Mouse (Mus musculus) myocyte (in vitro differentiated cells): ENCODE measurements around the gene H2-Q10.

Experiments
- CEBPB ChIP-seq: IDR thresholded peaks from 2 replicates; pipeline ENCODE4 v1.6.1; 2011; ENCODE audit warnings: mild to moderate bottlenecking, moderate library complexity; ENCODE audit not compliant: poor library complexity, insufficient read depth, severe bottlenecking
- E2F4 ChIP-seq: IDR thresholded peaks from one replicate; pipeline ENCODE4 v1.6.1; 2011; ENCODE audit warnings: mild to moderate bottlenecking, control low read depth, moderate library complexity; ENCODE audit not compliant: insufficient read depth
- MAX ChIP-seq: IDR thresholded peaks from one replicate; pipeline ENCODE4 v1.6.1; 2011; ENCODE audit warnings: low read depth, mild to moderate bottlenecking, control low read depth
- MYOD1 ChIP-seq, 3 experiments: IDR thresholded peaks; one replicate each; pipeline ENCODE4 v1.6.1; 2011; ENCODE audit warnings: control low read depth in 2 of 3, low read depth in 2 of 3, mild to moderate bottlenecking in 2 of 3, moderate library complexity in 1 of 3; ENCODE audit not compliant: insufficient read length in 2 of 3, control insufficient read depth in 1 of 3
- MYOG ChIP-seq, 3 experiments: IDR thresholded peaks; one replicate each; pipeline ENCODE4 v1.6.1; 2011; ENCODE audit warnings: control low read depth in 2 of 3, low read depth in 2 of 3, mild to moderate bottlenecking in 2 of 3; ENCODE audit not compliant: insufficient read length in 2 of 3, control insufficient read depth in 1 of 3, insufficient read depth in 1 of 3
- POLR2A ChIP-seq: IDR thresholded peaks from one replicate; pipeline ENCODE4 v1.6.1; 2011; ENCODE audit warnings: low read depth, mild to moderate bottlenecking, control low read depth, moderate library complexity; ENCODE audit not compliant: insufficient read length
- POLR2AphosphoS2 ChIP-seq: IDR thresholded peaks from one replicate; pipeline ENCODE4 v1.6.1; 2011; ENCODE audit warnings: low read depth, control low read depth; ENCODE audit not compliant: insufficient read length
- REST ChIP-seq: IDR thresholded peaks from one replicate; pipeline ENCODE4 v1.6.1; 2011; ENCODE audit warnings: mild to moderate bottlenecking, control low read depth, moderate library complexity; ENCODE audit not compliant: insufficient read depth, insufficient read length
- TCF12 ChIP-seq: IDR thresholded peaks from one replicate; pipeline ENCODE4 v1.6.1; 2011; ENCODE audit warnings: mild to moderate bottlenecking, control low read depth; ENCODE audit not compliant: poor library complexity, insufficient read depth, severe bottlenecking
- USF1 ChIP-seq: IDR thresholded peaks from one replicate; pipeline ENCODE4 v1.6.1; 2011; ENCODE audit warnings: low read depth, mild to moderate bottlenecking, control low read depth, moderate library complexity

GRCm38 (mm10) chr17:35504628-35505481 lies 35.0 kb downstream of the H2-Q10 start:
- TF ChIP-seq POLR2A = no peak
- TF ChIP-seq REST = no peak
- no peak for TF ChIP-seq CEBPB
- TF ChIP-seq MYOD1 (IDR thresholded peaks at IDR 0.05; ENCODE audit: control insufficient read depth in 1 of 3, insufficient read length in 2 of 3, low read depth in 2 of 3) = no peak
- no peak for TF ChIP-seq TCF12
- no peak for TF ChIP-seq MAX
- TF ChIP-seq USF1 = no peak
- no peak for TF ChIP-seq POLR2AphosphoS2
- no peak for TF ChIP-seq MYOG (IDR thresholded peaks at IDR 0.05; ENCODE audit: control insufficient read depth in 1 of 3, insufficient read depth in 1 of 3, insufficient read length in 2 of 3, low read depth in 2 of 3)
- TF ChIP-seq E2F4 = no peak
